1 mouse cellular context compared by ENCODE assay signal in genomic region chr6:71270301-71271056, GRCm38 (mm10).
TF ChIP-seq lines count a peak whose summit lies in the region.

No protein-coding gene starts in this region.

TF ChIP-seq in CH12.LX, 34 proteins besides CTCF, POLR2A, EP300 and RAD21 (continued from another document):
- TF ChIP-seq POLR2AphosphoS2 (IDR thresholded peaks at IDR 0.05; ENCODE audit: low read depth, low read length) (no peak), MAFK (IDR thresholded peaks at IDR 0.05; ENCODE audit: insufficient replicate concordance, low read length) (no peak), ZNF384 (IDR thresholded peaks at IDR 0.05; ENCODE audit: low read depth, low read length) (no peak), MEF2A (IDR thresholded peaks at IDR 0.05; ENCODE audit: borderline replicate concordance, low read depth, low read length) (no peak), TCF12 (IDR thresholded peaks at IDR 0.05; ENCODE audit: low read depth, low read length) (peak; percentile 67), SIN3A (IDR thresholded peaks at IDR 0.05; ENCODE audit: low read length) (no peak; the same call in none of the 2 replicates), ZMIZ1 (IDR thresholded peaks at IDR 0.05; ENCODE audit: low read depth, low read length) (peak; percentile 55; the same call in 1 of the 2 replicates), CHD2 (IDR thresholded peaks at IDR 0.05; ENCODE audit: low read length) (0 out of 2 replicates have a peak, but pooled peaks have one; percentile 30), GABPA (IDR thresholded peaks at IDR 0.05; ENCODE audit: insufficient replicate concordance, low read depth, low read length) (no peak), NELFE (IDR thresholded peaks at IDR 0.05; ENCODE audit: low read depth, low read length) (peak; percentile 70), PAX5 (IDR thresholded peaks at IDR 0.05; ENCODE audit: low read length) (no peak), ELF1 (IDR thresholded peaks at IDR 0.05; ENCODE audit: low read depth, low read length) (peak; percentile 70), JUN (IDR thresholded peaks at IDR 0.05; ENCODE audit: insufficient read depth, low read depth, low read length) (no peak), BHLHE40 (IDR thresholded peaks at IDR 0.05; ENCODE audit: low read depth, low read length) (peak; percentile 98), KAT2A (IDR thresholded peaks at IDR 0.05; ENCODE audit: insufficient replicate concordance, low read length) (no peak), SMC3 (IDR thresholded peaks at IDR 0.05; ENCODE audit: low read depth, low read length) (no peak), USF1 (IDR thresholded peaks at IDR 0.05; ENCODE audit: low read depth, low read length) (peak; percentile 35)
